Mouse (Mus musculus) hindbrain, embryonic 16.5 days (tissue): ENCODE results near the gene Osbp2. TPM values are rescaled to one million over a fixed set of nuclear protein-coding genes. Genes with fewer than 3 reads are reported as not detected.

ENCODE experiments used
- ATAC-seq: fragments of 200-750 bp; cut with Nextera tagmentation; 2 replicates; pipeline ENCODE4 v1.8.0; 2017; ENCODE audit warnings: moderate TSS enrichment, moderate library complexity
- H3K27ac ChIP-seq: fragments of 300-500 bp; sonication (generic); 2 replicates; pipeline ENCODE4 v1.5.1; 2014; ENCODE audit warnings: low read depth, mild to moderate bottlenecking, control low read depth, low read length, moderate library complexity
- H3K27me3 ChIP-seq: fragments of 300-500 bp; sonication (generic); replicated peaks from 2 replicates; pipeline ENCODE4 v1.6.1; 2014; ENCODE audit warnings: low read length; ENCODE audit not compliant: control insufficient read depth, insufficient read depth
- H3K36me3 ChIP-seq: fragments of 300-500 bp; sonication (generic); 2 replicates; pipeline ENCODE4 v1.6.1; 2014; ENCODE audit warnings: mild to moderate bottlenecking, low read length, moderate library complexity, mixed read lengths; ENCODE audit not compliant: control insufficient read depth, insufficient read depth
- H3K4me1 ChIP-seq: fragments of 300-500 bp; sonication (generic); 2 replicates; pipeline ENCODE4 v1.6.1; 2014; ENCODE audit warnings: low read depth, low read length; ENCODE audit not compliant: control insufficient read depth, insufficient read depth
- H3K4me2 ChIP-seq: fragments of 300-500 bp; sonication (generic); 2 replicates; pipeline ENCODE4 v1.6.1; 2014; ENCODE audit warnings: mild to moderate bottlenecking, low read length, control low read depth, moderate library complexity
- H3K4me3 ChIP-seq: fragments of 300-500 bp; sonication (generic); 2 replicates; pipeline ENCODE4 v1.5.1; 2014; ENCODE audit warnings: mild to moderate bottlenecking, low read length, control low read depth, moderate library complexity
- H3K9ac ChIP-seq: fragments of 300-500 bp; sonication (generic); 2 replicates; pipeline ENCODE4 v1.6.1; 2014; ENCODE audit warnings: low read depth, mild to moderate bottlenecking, control low read depth, low read length, moderate library complexity
- H3K9me3 ChIP-seq: fragments of 300-500 bp; sonication (generic); 2 replicates; pipeline ENCODE4 v1.6.1; 2014; ENCODE audit warnings: mild to moderate bottlenecking, low read length, moderate library complexity; ENCODE audit not compliant: control insufficient read depth
- WGBS: fragments of 180-500 bp; shearing (Covaris S2); extraction: QIAGEN DNeasy Blood & Tissue Kit; methylation state at CpG from one replicate; pipeline ENCODE4 v1.1.7; 2014; 5-methylcytosine and 5-hydroxymethylcytosine counted together
- polyA plus RNA-seq: library from polyadenylated mRNA; unstranded; fragments of >200 nt; fragmentation: Nextera tagmentation; extraction: Ambion mirVana; gene quantifications from 2 replicates; pipeline ENCODE4 v1.2.1, GENCODE M21; 2015

Gene Osbp2
- polyA plus RNA-seq, 1 experiment from 2014 or later, result 34.8 TPM

DNA sequence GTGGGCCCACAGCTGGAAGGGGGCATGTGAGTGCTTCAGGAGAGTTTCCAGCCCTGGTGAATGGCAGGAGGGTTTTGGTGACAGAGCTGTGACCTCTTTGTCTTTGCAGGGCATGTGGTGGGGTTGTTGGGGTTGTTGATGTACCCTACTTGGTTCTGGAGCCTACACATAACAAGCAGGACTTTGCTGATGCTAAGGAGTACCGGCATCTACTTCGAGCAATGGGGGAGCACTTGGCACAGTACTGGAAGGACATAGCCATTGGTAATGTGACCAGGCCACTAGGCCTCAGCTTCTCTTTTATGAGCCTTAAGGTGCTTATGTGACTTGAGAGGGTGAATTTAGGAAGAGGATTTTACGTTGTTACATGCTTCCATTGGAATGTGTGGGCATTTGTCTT, 183.9 kb downstream of the Osbp2 start:
- Histone ChIP-seq H3K9ac (no peak overlapping the region), H3K27ac (no peak overlapping the region), H3K4me3 (no peak overlapping the region), H3K9me3 (no peaks in the 10 kb centered on the region), H3K27me3 (no peaks in the 10 kb centered on the region), H3K36me3 (peaks cover 63% of the 10 kb centered on the region), H3K4me2 (no peak overlapping the region), H3K4me1 (no peaks in the 10 kb centered on the region)
- WGBS, result 97% methylated on average over 3 of the region's 3 CpGs
- ATAC-seq, result no peak

DNA sequence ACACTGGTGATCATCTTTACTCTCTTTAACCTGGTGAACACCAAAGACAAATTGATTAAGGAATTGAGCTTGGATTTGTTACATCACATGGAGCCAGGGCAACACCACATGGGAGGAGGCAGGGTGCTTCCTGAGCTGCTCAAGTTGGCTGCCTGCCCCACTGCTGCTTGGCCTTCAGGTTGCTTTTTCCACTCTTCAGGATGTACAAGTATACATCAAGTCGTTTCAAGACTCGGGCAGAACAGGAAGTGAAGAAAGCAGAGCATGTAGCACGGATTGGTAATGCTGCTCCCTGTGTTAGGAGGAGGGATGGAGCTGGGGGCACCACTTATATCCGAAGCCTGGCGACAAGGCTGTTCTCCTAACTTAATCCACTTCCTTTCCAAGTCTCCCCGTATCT, 186.5 kb downstream of the Osbp2 start:
- no peak overlapping the region for H3K4me2 ChIP-seq
- H3K4me3 ChIP-seq, result no peak overlapping the region
- ATAC-seq, result no peak
- peaks cover 68% of the 10 kb centered on the region for H3K36me3 ChIP-seq
- H3K9ac ChIP-seq, result no peak overlapping the region
- no peaks in the 10 kb centered on the region for H3K27me3 ChIP-seq
- no peaks in the 10 kb centered on the region for H3K9me3 ChIP-seq
- 87% methylated on average over 6 of the region's 6 CpGs for WGBS
- H3K4me1 ChIP-seq, result no peaks in the 10 kb centered on the region
- H3K27ac ChIP-seq, result no peak overlapping the region

DNA sequence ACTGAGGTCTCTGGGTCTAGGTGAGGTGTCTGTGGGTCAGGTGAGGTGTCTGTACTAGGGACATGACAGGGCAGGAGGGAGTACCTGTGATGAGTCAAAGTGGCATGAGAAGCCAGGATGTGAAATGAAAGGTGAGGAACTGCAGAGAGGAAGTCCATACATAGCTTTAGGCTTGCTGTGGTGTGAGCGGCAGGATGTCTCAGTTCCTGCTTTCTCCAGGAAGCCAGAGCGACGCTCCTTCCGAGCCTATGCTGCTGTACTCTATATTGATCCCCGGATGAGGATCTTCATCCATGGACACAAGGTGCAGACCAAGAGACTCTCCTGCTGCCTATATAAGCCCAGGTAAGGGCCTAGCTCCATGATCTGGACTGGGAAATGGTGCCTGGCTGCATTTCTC, 187.3 kb downstream of the Osbp2 start:
- H3K36me3 ChIP-seq, result peaks cover 72% of the 10 kb centered on the region
- H3K9ac ChIP-seq, result no peak overlapping the region
- no peaks in the 10 kb centered on the region for H3K9me3 ChIP-seq
- no peaks in the 10 kb centered on the region for H3K4me1 ChIP-seq
- no peaks in the 10 kb centered on the region for H3K27me3 ChIP-seq
- H3K4me3 ChIP-seq, result no peak overlapping the region
- H3K4me2 ChIP-seq, result no peak overlapping the region
- no peak for ATAC-seq
- 92% methylated on average over 5 of the region's 5 CpGs for WGBS
- H3K27ac ChIP-seq, result no peak overlapping the region

DNA sequence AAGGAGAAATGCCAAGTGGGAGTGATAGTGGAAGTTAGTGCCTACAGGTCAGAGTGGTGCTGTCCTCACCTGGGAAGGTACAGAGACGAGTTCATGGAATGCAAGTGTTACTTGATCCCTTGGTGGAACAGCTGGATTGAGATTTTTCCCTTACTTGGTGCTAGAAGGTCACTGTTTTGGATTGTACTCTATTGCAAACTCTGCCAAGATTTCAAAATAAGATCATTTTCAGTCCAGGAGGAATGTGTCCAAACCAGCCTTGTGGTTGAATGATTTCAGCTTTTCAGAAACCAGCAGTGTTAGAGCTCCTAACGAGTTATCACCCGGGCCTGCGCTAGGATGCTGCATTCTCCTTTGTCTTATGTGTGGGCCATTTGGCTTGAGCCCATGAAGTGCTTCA, 189.2 kb downstream of the Osbp2 start:
- H3K27me3 ChIP-seq, result no peaks in the 10 kb centered on the region
- WGBS, result 77% methylated on average over 4 of the region's 4 CpGs
- H3K36me3 ChIP-seq, result peaks cover 69% of the 10 kb centered on the region
- no peak overlapping the region for H3K4me3 ChIP-seq
- no peaks in the 10 kb centered on the region for H3K4me1 ChIP-seq
- ATAC-seq, result no peak
- H3K9me3 ChIP-seq, result no peaks in the 10 kb centered on the region
- H3K9ac ChIP-seq, result no peak overlapping the region
- no peak overlapping the region for H3K4me2 ChIP-seq
- no peak overlapping the region for H3K27ac ChIP-seq

DNA sequence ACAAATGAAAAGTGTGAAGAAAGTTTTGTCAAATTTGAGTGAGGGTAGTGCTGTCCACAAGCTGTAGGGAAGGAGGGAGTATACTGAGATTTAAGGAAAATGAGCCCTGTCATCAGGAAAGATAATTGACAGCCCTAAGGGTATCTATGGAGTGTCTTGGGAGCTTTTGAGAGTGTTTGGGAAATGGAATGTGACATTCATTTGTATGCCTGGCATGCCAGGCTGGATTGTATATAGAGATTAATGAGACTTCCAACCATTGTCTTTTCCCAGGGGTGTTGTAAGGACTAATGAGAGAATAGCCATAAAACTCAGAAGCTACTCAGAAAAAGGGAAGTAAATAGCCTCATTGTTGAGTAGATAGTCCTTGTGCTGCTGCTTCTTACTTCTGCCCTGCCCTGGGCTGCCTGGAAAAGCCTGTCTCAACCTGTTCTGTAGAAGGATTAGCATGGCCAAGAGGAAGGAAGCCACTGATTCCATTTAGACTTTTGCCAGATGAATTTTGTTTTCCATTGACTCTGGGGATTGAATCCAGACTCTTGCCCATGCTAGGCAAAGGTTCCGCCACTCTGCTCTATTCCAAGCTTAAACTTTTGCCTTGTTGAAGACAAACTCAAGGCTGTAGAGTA, 192.6 kb downstream of the Osbp2 start:
- H3K4me1 ChIP-seq, result no peaks in the 10 kb centered on the region
- 93% methylated on average over 1 of the region's 1 CpGs for WGBS
- peaks cover 52% of the 10 kb centered on the region for H3K36me3 ChIP-seq
- no peak overlapping the region for H3K27ac ChIP-seq
- no peaks in the 10 kb centered on the region for H3K27me3 ChIP-seq
- no peak overlapping the region for H3K4me2 ChIP-seq
- no peak overlapping the region for H3K9ac ChIP-seq
- ATAC-seq, result no peak; the same call in 1 of the 2 replicates
- no peak overlapping the region for H3K4me3 ChIP-seq
- H3K9me3 ChIP-seq, result no peaks in the 10 kb centered on the region

DNA sequence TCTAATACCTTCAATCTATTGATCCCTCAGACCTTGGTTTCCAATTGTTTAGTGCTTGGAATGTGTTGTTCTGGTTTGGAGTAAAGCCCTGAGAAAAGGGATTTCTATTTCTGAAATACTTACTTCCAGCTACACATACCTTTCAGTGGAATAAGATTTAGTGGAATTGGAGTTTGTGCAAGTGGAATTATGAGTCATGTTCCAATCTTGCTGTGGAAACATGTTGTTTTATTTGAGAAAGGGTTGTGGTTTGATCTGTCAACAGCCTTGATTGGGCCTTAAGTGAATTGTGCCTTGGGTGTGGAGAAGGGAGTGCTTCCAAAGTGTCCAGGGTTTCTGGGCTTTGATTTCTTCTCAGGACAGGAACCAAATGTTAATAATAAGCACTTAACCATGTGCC, 193.9 kb downstream of the Osbp2 start:
- no peaks in the 10 kb centered on the region for H3K4me1 ChIP-seq
- H3K36me3 ChIP-seq, result peaks cover 43% of the 10 kb centered on the region
- no peaks in the 10 kb centered on the region for H3K9me3 ChIP-seq
- ATAC-seq, result no peak
- H3K4me2 ChIP-seq, result no peak overlapping the region
- no peak overlapping the region for H3K9ac ChIP-seq
- no peak overlapping the region for H3K4me3 ChIP-seq
- H3K27me3 ChIP-seq, result no peaks in the 10 kb centered on the region
- H3K27ac ChIP-seq, result no peak overlapping the region

DNA sequence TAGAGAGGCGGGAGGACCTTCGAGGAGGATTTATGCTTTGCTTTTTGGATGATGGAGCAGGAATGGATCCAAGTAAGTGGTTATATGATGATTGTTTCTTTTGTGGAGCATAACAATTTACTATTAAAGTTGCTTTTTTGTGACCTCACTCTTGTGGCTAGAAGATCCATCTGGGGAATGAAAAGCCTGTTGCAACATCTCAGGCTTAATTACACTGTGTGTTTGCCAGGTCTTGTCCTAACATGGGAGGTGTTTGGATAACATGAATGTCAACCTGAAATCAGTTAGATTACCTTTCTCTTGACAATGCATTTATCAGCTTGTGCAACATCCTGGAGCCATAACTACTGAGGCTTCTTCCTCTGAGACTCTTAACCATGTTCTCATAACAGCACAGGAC, 194.9 kb downstream of the Osbp2 start:
- ATAC-seq, result no peak
- Histone ChIP-seq H3K4me2 (no peak overlapping the region), H3K9ac (no peak overlapping the region), H3K27ac (no peak overlapping the region), H3K9me3 (no peaks in the 10 kb centered on the region), H3K4me3 (no peak overlapping the region), H3K4me1 (no peaks in the 10 kb centered on the region), H3K27me3 (no peaks in the 10 kb centered on the region), H3K36me3 (peaks cover 40% of the 10 kb centered on the region)
- 96% methylated on average over 2 of the region's 2 CpGs for WGBS

DNA sequence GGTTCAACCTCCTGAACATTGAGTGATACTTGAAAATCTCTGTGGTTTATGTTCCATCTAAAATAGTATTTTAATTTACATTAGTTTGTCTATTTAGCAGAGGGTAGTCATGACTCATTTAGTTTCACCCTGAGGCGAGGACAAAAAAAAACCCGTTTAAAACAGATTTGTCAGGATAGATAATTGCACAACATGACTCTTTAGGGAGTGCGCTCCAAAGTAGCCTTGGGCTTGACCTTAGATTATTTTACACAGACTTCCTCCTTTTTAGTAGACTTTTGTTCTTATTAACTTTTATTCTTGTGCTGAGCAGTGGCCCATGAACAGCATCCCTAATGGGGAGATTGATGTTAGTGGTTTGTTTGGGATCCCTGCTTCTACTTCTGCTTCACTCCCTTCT, 196.2 kb downstream of the Osbp2 start:
- Histone ChIP-seq H3K27me3 (no peaks in the 10 kb centered on the region), H3K4me1 (no peaks in the 10 kb centered on the region), H3K9ac (no peak overlapping the region), H3K36me3 (peaks cover 33% of the 10 kb centered on the region), H3K27ac (no peak overlapping the region), H3K4me2 (no peak overlapping the region), H3K9me3 (no peaks in the 10 kb centered on the region), H3K4me3 (no peak overlapping the region)
- no peak for ATAC-seq
- WGBS, result 72% methylated on average over 3 of the region's 3 CpGs

DNA sequence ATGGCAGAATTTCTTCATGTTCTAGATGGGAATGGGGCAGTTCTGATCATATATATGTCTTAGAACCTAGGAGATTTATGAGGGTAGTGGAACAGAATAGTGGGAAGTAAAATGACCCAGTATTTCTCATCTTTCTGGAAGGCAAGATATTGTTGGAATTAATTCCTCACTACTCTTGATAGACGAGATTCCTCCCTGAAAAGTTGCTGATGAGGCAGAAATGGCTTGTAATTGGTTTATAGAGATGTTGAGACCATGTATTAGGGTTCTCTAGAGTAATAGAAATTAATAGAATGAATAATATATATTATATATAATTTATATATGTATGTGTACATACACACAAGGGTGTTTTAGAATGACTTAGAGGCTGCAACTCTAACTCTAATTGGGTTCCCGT, 201.7 kb downstream of the Osbp2 start:
- no peak overlapping the region for H3K27ac ChIP-seq
- WGBS, result 90% methylated on average over 2 of the region's 2 CpGs
- no peak overlapping the region for H3K4me3 ChIP-seq
- H3K4me1 ChIP-seq, result no peaks in the 10 kb centered on the region
- no peak overlapping the region for H3K4me2 ChIP-seq
- H3K36me3 ChIP-seq, result peaks cover 12% of the 10 kb centered on the region
- no peak overlapping the region for H3K9ac ChIP-seq
- H3K27me3 ChIP-seq, result no peaks in the 10 kb centered on the region
- no peak for ATAC-seq
- H3K9me3 ChIP-seq, result no peaks in the 10 kb centered on the region
